Mouse (Mus musculus) adipocyte (in vitro differentiated cells): ENCODE data around the gene Chn2.

Experiments
- DNase-seq: peaks from one replicate; pipeline ENCODE4 v3.0.0-alpha.2; 2016; ENCODE audit warnings: low spot score

Gene Chn2

DNA sequence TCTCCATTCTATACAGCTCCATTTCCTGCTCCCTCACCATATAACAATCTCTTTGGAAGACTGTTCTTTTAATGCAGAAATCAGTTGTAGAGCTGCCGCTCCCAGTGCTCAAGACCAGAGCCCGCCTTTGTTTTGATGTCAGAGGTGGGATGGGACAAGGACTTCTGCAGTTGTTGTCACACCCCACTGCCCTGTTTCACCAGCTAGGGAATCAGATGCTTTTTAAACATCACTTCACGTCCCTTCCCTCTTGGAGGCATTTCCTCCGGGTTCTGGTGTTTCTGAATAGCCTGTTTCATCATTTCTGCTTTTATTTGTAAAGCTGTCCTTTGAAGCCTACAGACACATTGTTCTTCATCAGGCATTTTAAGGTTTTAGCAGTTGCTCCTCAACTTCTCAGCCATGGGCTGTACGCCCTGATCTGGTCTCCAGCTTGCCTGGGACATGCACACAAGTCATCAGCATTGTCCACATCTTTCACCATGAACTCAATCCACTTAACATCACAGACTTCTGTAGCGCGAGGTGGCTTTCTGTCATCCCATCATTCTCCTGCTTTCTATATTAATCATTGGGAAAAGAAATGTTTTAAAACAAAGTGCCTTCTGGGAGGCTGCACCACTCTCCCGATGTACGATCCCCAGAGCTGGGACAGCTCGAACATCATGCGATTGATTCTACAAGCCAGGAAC, 160.8 kb downstream of the Chn2 start:
- no peak for DNase-seq

DNA sequence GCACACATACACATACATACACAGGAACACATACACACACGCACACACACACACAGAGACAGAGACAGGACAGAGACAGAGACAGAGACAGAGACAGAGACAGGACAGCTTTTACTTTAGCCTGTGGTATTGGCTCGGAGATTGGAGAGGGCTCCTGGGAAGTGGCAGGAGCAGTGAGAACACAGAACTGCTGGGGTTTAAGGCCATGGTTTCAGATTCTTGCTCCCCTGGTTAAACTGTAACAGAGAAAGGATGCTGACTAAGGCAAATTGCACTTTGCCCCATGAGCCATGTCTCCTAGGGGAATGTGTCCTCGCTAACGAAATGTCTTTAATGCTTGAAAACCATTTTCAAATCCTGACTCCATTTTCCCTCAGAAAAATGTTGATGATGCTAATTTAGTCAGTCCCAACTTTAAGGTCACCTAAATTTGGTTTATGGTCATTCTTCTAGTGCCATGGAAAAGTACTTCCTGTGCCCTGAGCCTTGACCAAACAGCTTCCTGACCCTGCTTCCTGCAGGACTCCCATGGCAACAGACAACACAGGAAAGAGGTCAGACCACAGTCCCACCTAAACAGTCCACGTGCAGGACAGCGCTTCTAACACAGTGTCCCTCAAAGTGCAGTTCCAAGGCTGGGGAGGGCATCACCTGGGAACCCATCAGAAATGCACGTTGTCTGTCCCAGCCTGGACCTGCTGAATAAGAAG, 163.1 kb downstream of the Chn2 start:
- no peak for DNase-seq

DNA sequence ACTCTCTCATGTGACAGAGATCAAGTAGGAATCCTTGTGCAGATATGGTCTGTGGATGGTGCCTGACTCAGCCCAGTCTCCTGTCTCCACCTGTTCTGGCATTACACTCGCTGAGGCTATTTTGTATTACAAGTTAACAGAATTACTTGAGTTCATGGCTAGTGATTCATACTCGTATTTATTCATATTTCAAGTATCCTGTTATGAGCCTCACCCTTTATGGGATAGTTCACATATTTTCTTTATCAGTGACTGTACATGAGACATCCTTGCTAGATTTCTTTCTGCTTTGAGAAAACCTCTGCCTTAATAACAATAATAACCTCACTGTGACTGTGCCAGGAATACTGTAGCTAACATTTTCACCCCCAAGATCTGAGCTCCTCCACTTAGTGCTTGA, 164.0 kb downstream of the Chn2 start:
- DNase-seq = no peak

DNA sequence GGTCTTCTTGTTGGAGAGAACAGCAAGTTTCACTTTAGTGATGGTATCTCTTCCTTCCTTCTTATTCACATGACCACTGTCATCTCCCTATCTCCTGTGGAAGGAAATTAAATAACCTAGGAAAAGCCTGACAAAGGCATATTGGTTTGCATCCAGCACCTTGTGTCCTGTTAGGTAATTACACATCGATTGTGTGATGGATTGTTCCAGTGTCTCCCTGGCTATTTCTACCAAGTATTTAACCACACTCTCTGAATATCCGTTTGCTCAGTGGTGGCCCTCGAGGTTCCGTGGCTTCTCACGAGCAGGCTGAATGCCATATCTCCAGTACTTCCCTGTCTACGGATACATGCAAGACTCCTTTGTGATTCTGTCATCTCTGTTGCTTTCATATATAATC, 164.6 kb downstream of the Chn2 start:
- DNase-seq = no peak

DNA sequence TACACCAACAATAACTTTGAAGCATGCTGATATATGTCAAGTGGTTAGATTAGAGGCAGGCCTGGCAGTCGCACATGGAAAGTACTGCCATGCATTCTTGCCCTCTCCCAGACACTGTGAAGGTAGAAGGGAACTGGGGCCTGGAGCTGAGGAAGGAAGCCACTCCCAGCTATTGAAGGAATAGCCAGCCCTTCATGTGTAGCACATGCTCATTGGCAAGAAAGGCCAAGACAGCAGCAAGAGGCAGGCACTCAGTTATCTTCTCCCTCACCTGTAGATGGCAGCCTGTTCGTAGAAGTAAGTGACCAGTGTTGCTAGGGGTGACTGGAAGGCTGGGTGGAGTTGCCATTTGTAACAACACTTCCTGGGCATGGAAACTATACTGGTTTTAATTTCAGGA, 165.6 kb downstream of the Chn2 start:
- DNase-seq = peak; percentile 54

DNA sequence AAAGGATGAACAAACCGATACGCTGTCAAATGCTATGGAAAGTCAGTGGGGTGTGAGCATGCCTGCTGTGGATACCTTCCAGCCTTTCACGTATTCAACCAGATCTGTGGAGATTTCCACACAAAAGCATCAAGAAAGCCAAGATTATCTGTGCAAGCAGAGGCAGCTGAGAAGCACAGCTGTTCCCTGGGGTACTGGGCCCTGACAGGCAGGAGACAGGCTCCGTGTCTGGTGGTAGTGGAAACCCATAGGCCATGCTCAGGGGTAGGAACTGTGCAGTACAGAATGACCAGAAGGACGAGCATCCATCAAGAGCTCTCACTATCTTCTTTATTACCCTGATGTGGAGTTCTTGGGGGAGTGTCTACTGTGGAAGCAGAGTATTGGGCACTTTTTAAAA, 166.1 kb downstream of the Chn2 start:
- DNase-seq = no peak

DNA sequence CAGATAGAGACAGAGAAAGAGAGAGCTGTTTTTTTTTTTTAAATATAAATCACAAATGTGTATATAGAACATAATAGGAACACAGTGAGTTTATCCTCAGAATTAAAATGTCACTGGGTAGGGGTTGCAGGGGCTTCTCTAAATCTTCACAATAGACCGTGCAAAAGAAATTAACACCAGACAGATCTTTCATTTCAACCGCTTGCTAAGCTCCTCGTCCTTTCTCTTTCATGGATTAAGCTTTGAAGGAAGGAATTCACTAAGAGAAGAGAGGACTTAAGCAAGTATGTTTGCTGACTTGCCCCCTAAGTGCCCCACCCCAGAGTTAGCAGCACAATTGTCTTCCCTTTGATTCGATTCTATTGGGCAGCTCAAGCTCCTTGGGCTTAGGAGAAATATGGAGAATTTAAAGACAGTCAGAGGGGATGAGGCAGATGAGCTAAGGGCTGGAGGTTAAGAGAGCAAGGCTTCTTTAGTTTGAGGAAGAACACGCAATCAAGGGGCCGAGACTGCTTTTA, 166.9 kb downstream of the Chn2 start:
- no peak for DNase-seq

DNA sequence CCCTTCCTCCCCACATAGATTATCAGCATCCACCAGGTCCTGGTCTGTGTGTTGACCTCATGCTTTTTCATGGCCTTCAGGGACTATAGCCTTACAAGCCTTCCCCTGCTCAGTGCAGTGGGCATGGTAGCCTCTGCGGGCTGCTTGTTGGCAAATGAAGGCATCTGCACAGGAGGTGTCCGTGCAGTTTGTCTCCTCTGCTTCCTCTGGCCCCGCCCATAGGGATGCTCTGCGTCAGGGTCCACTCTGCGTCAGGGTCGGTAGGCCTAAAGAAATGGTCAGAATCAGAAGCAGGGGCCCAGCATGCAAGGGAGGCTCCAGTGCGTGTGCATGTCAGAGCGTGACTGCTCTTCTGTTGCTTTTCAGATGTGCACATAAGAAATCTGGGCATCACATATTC, 169.4 kb downstream of the Chn2 start:
- no peak for DNase-seq

DNA sequence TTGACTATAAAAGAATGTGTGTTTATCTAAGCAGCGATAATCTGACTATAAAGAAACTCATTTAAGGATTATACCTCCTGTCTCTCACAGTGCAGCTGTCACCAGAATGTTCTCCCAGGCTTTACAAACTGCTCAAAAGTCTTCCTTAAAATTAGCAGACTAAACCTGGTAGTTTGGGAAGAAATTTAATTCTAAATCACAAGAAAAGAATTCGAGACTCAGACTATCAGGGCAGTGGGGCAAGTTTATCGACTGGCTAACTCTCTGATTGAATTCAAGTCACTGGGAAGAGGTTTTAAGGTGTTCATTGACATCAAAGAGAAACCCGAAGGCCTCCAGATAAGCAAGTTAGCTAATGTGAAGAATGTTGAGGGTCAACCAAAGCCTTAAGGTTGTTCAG, 171.6 kb downstream of the Chn2 start:
- no peak for DNase-seq

DNA sequence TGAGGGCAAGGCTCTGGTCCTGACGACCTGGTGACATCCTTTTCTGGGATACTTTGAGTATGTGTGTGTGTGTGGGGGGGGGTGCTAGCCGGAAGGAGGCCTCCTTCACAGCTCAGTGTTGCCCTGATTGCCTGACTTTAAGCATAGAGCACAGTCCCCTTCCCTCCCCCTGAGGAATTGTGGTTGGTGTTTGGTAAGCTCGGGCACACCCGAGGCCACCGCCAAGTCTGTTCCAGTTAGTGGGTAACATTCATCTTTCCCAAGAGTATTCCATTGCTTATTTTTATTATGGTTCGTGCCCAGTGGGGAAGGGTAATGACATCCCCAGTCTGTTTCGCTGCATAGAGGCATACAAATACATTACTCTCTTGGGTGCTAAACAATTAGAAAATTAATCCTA, 172.6 kb downstream of the Chn2 start:
- DNase-seq = peak; percentile 68

DNA sequence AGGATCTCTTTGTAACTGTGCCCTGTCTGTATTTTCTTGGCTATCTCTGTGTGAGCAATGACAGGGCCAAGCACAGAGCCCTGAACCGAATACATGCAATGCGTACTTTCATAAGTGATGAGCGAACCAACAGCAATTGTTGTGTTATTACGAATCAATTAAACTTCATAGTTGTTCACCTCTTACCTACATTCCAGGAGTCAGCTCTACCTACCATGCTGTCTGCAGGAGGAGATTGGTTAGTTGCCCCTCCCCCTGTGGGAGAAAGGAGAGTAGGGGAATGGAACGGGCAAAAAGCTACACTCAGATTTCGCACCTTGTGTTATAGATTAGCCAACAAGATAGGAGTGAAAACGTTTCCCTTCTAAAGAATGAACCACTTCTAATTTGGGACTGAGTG, 174.4 kb downstream of the Chn2 start:
- no peak for DNase-seq

DNA sequence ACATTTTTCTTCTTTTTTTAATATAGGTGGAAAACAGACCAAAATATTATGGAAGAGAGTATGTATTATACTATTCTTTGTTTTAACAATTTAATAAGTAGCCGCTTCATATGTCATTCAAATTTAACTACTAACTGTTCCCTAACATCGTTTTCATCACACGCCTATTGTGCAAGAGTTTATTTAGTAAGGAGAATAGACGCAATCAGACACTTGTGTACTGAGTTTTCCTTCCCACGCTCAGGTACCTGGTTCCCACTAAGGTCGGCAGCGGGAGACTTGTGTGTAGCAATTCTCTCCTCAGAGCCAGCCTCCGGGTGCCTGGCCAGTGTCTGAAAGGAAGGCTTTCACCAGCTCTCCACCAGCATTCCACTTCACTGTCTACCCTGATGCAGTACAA, 176.3 kb downstream of the Chn2 start:
- DNase-seq = no peak

DNA sequence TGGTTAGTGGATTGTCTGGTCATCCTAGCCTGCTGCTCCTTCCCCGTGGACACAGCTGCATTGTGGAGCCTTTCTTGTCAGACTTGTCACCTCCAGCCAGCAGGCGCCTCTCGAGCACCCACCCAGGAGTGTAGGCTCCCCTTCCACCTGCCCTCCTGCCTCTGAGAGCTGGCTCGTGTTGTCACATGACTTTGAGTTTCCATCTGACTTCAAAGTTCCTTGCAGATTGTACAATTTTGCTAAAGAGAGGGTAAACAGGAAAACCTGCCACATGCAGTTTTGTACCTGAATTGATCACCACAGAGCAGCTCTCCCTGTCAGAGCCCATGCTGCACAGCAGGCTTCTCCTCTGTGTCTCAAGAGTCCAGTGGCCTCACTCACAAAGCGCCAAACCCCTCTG, 177.2 kb downstream of the Chn2 start:
- no peak for DNase-seq

DNA sequence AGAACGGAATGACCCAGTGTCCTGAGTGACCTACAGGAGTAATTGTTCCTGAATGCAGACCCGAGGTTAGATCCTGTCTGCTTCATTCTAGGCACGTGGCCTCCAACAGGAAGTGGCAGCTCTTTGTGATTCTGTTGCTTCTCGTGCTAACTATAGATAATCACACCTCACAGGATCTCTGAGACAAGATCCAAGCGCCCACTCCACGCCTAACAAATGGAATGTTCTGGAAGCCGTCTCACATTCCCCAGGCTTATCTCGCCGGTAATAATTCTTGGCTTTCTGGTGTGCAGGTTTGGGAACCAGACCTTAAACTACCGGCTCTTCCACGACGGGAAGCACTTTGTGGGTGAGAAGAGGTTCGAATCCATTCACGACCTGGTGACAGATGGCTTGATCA, 180.8 kb downstream of the Chn2 start:
- DNase-seq = no peak

DNA sequence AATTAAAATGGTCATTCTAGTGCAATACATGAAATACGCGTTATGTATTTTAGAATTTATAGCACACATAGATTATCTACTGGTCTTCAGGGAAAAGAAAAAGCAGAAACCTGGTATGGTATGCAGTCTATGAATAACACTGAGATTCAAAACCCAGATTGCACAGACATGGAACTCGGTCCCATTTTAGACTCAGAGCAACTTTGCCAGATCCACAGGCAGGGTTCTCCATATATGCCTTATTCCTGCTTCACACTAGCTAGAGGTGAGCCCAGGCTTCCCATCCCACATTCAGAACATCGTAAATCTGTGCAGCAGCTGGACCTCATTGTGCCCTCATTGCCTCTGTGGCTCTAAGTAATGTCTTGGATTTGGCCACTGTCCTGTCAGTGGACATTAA, 184.2 kb downstream of the Chn2 start:
- DNase-seq = no peak

DNA sequence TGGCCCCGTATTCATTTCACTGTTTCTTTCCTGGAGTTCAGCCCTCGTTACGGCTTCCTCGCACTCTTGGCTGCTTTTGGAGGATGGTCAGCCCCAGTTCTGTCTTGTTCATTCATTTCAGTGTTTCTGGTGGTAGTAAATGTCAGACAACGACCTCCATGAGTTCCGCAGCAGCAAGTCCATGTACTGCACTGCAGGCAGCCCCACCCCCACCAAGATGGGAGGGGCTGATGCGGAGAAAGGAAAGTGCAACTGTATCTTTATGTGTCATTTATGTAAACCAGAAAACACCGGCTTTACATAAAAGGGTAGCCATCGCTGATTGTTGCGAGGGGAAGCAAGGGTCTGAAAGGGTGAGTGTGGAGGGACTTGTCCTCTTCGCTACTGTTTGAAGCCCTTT, 185.0 kb downstream of the Chn2 start:
- DNase-seq = no peak

DNA sequence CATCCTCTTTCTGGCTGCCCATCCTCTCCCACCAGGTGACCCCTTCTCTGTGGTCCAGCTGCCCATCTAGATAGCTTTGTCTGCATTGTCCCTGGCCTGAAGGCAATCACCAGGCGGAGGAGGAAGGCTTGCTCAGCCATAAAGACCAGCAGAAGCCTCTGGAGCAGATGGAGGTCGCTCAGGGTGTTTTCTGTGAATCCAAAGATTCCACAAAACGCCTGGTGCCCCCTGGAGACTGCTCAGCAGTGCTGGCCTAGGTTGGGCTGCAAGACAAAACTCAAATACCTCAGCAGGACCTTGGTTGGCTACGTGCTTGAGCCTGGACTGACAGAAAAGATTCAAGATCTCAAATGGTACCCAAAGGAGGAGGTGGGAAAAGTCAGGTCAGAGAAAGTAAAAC, 186.0 kb downstream of the Chn2 start:
- no peak for DNase-seq

DNA sequence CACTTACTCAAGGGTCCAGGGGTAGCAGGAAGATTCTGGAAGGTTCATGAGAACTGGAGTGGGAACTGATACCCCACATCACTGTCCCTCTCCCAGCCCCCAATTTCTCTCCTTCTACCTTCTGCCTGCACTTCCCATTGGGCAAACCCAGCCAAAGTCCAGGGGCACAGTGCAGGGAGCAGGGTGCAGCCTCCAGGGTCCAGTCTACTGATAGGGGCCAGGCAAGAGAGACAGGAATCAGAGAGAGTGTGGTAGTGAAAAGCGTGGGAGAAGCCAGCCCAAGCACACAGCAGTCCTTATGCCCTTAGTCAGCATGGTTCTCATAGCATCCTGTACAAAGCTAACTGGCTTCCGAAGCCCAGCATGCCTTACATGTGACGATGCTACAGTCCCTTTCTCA, 187.7 kb downstream of the Chn2 start:
- DNase-seq = no peak

DNA sequence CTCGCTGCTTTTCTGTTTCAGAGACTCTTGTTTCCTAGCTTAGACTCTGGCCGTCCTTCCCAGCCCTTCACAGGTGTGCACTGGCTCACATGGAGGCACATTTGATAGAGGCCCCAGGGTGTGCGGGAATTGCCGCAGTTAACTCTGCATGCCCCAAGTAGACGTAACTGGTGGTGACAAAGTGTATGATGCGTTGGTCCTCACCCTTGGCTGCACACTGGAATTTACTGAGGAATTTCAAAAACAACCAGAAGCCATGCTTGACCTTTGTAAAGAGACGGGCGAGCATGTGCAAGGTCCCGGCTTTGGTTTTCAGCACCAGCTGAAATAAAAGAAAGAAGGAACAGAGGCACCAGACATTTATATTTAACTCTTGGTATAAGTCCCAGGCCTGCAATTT, 189.1 kb downstream of the Chn2 start:
- no peak for DNase-seq

DNA sequence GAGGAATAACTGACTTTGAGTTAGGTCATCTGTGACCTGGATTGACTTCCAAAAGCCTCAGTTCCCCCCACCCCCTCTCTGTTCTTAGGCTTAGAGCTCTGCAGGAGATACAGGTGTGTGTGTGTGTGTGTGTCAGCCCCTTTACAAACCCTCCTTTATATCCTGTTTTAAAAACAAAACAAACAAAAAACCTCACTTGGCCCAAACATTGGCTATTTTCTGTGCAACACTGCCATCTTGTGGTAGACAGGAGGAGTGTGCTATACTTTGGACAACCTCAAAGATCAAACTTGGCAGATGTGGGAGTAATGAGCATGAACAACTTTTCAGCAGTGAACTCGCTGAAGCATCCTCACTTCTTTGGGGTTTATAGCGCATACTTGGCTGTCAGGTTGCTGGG, 189.5 kb downstream of the Chn2 start:
- peak; percentile 88 for DNase-seq

DNA sequence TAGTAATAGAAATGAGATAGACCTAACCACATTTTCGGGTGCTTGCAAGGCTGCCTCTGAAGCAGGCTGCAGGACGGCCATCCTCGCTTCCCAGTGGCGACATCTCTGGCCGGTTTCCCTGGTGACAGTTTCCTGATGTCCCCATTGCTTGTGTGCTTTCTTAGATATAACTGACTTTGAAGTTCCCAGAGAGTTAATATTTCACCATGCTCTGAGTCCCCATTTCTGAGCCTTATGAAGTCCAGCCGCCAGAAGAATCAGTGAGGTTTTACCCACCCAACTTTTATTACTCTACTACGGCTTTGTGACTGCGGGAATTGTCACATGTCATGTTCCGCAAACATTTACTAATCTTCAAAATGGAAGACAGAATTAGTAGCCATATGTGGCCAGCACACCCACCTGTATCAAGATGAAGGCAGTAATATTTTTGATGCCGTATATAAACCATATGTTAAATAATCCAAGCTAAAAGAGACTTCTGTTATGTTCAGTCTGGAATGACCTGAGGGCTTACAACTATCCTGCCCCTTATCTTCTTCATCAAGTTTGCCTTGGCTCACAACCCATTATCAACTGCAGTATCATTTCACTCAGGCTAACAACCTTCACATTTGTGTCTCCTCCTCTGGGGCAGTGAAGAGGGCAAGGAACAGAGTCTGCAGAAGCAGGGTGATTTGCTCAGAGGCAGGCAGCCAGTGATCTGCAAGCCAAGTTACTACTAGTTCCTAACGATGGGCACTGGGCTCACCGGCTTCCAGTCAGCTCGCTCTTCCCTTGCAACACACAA, 192.6 kb downstream of the Chn2 start:
- DNase-seq = no peak

DNA sequence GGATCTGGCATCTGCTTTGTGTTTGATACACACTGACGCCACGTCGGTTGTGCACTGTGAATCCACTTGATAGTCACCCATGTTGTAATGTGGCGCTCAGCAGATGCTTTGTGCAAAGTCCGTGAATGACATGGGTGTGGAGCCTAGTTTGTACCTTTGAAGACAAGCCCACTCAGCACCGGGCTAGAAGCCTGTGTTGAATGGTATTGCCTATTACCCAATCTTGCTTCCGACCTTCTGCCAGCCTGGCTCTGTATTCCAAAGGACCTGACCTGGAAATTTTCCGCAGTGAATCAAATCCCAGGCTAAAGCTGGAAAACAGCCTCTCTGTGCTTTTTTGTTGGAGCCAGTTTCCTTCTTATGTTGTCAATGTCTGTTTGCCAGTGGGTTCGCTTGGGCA, 197.1 kb downstream of the Chn2 start:
- DNase-seq = no peak

DNA sequence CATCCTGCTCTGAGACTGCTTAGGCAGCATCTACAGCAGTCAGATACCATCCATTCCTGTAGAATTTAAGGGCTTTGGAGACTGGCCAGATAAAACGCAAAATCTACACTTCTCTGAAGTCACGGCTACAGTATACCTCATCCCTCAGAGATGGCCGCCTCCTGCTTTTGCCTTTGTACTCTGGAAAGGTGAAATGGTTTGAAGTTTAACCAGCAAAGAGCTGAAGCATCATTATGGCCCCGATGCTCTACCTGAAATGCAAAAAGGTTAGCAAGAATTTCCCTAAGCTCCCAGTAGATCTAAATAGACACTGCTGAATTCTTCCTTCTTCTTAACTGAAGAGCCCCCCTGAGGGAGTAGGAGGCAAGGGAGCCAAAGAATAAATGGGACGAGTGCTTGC, 202.4 kb downstream of the Chn2 start:
- no peak for DNase-seq
